Mouse (Mus musculus) urinary bladder, adult 2 months (tissue): ENCODE measurements around the gene Pld4. TPM values are rescaled to one million over a fixed set of nuclear protein-coding genes. Genes with fewer than 3 reads are reported as not detected.
A peak's percentile ranks its signal among the peaks of the same experiment; 100 is the strongest.

ENCODE experiments used
- DNase-seq: peaks from one replicate; pipeline ENCODE4 v3.0.0; 2022; ENCODE audit warnings: low spot score
- polyA plus RNA-seq: library from polyadenylated mRNA; depleted of rRNA; stranded (reverse); fragments of >200 nt; gene quantifications from 2 replicates; pipeline ENCODE4 v1.2.3, GENCODE M21; 2012

The Pld4 gene
- polyA plus RNA-seq, 1 experiment, result 38.8 TPM

- no peak for DNase-seq
Observed at GRCm38 (mm10) chr12:112738281-112739022, 22.0 kb upstream of the Pld4 start.

GRCm38 (mm10) chr12:112739023-112739568 lies 21.4 kb upstream of the Pld4 start:
- DNase-seq, result peak; percentile 20

GRCm38 (mm10) chr12:112742768-112743167 lies 17.7 kb upstream of the Pld4 start:
- DNase-seq, result no peak

GRCm38 (mm10) chr12:112743168-112743975 lies 17.1 kb upstream of the Pld4 start:
- no peak for DNase-seq

GRCm38 (mm10) chr12:112744211-112744610 lies 16.2 kb upstream of the Pld4 start:
- DNase-seq, result no peak

GRCm38 (mm10) chr12:112744891-112745580 lies 15.4 kb upstream of the Pld4 start:
- no peak for DNase-seq

DNA sequence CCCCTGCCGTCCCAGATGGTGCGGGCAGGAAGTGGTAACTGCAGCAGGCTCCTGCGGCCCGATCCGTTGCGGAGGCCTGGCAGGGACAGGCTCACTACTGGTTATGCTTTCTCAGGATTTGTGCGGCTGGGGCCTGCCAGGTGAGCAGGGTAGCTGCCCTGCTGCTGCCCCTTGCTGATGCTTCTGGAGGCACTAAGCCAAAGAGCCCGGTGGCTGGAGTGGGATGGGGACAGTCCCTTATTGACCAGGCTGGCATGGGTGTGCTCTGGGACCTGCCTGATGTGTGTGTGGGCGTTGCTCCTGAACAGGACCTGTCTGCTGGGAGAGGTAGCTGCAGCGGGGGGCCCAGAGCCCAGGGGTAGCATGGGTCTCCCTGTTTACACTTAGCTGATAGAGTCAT lies 14.7 kb upstream of the Pld4 start:
- no peak for DNase-seq

DNA sequence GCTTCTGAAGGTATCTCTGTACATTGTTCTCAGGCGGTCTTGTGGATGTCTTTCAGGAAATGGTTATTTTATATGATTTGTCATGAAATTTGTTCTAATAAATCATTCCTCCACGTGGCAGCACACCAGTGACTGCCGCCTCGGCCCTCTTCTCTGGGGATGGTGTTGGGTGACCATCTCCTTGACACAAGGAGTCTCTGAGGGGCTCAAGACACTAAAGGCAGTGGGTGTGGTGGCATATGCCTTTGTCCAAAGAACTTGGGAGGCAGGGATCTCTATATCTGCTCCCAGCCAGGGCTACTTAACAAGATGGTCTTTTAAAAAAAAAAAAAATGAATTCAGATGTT lies 14.0 kb upstream of the Pld4 start:
- DNase-seq, result no peak

- no peak for DNase-seq
Observed at GRCm38 (mm10) chr12:112746808-112747605, 13.4 kb upstream of the Pld4 start.

DNA sequence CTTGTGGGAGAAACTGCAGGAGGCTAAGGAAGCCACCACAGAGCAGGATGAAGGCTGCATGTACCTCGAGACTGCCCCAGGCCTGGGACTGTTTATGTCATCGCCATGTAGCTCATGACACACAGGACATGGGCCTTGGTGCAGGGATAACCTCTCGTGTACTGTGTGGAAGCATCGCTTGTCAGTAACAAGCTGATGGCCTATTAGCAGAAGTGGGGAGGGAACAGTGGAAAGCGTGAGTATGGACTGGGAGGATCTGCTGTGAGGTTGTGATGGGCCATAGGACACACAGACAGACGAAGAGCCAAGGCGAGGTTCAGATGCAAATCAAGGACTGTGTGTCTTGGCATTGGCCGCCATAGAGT lies 12.9 kb upstream of the Pld4 start:
- DNase-seq, result no peak

- no peak for DNase-seq
Observed at GRCm38 (mm10) chr12:112750976-112751375, 9.5 kb upstream of the Pld4 start.

- no peak for DNase-seq
Observed at GRCm38 (mm10) chr12:112752399-112752798, 8.1 kb upstream of the Pld4 start.

GRCm38 (mm10) chr12:112755900-112756299 lies 4.6 kb upstream of the Pld4 start:
- DNase-seq, result no peak

GRCm38 (mm10) chr12:112757896-112758295 lies 2.6 kb upstream of the Pld4 start:
- DNase-seq, result no peak

DNA sequence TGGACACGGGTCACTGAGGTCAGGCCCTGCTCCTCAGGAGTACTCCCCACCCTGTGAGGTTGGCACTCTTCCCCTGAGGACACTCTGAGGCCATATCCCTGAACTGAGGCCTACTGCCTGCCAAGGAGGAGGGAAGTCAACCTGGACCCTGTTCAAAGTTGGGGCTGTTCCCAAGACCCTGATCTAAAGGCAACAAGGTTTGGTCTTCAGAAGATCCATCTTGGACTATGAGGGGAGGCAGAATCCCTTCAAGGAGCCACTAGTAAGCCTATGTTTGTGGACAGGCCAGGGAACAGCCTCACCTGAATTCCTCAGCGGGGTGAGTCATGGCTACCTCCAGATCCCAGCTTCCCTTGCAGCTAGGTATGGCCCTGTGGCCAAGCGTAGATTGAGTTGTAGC lies 984 bp upstream of the Pld4 start:
- no peak for DNase-seq

GRCm38 (mm10) chr12:112761411-112761810 lies 956 bp downstream of the Pld4 start:
- no peak for DNase-seq

DNA sequence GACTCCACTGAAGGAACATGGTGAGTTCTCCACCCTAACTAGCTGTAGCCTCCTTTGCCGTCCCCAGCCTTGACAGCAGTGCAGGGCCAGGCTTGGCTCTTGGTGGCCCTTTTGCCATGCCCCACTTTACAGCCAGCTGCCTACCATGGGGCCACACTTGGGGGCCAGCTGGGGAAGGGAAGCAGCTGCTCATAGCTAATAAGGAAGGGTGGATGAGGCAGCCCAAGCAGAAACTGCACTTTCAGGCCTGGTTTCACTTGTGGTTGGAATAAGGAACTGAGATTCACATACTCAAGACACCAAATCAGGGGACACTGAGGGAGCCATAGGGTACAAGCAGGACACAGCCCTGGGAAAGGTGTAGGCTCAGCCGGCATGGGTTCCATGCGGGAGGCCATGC lies 1.6 kb downstream of the Pld4 start:
- no peak for DNase-seq

- no peak for DNase-seq
Observed at GRCm38 (mm10) chr12:112763176-112763575, 2.7 kb downstream of the Pld4 start.

DNA sequence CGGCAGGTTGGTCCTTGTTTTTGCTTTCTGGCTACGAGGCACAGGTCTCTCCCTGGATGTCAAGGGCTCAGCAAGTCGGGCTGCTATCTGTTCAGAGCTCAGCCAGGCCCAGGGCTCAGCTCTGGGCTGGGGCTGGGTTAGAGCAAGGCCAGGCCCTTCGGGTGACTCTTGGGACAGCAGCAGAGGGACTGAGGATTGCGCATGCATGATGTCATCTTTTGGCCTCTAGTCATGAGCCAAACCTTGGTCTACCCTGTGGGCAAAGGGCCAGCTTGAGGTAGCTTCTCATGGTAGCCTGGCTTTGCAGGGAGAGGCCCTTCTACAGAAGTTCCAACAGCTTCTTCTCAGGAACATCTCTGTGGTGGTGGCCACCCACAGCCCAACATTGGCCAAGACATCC lies 3.7 kb downstream of the Pld4 start:
- DNase-seq, result no peak

GRCm38 (mm10) chr12:112764991-112765390 lies 4.5 kb downstream of the Pld4 start:
- no peak for DNase-seq

- no peak for DNase-seq
Observed at GRCm38 (mm10) chr12:112766586-112766985, 6.1 kb downstream of the Pld4 start.
